Mouse (Mus musculus): ENCODE data around the gene Slpi.
"Not testable (repeated sequence)": the region's sequence is repeated elsewhere in the genome, so short reads cannot be mapped to it uniquely, and the experiment has no call there.

Gene Slpi

GRCm38 (mm10) chr2:164377478-164378426, 11.1 kb downstream of the Slpi start:
- DNase-seq (ENCODE audit: low read depth, low spot score), result no peak

GRCm38 (mm10) chr2:164373187-164373586, 15.7 kb downstream of the Slpi start:
- no peak for DNase-seq (ENCODE audit: low read depth, low spot score)

GRCm38 (mm10) chr2:164372408-164373053, 16.4 kb downstream of the Slpi start:
- no peak for DNase-seq (ENCODE audit: low read depth, low spot score)

- DNase-seq (ENCODE audit: low read depth, low spot score), result no peak
Observed at GRCm38 (mm10) chr2:164371371-164371770, 17.5 kb downstream of the Slpi start.

GRCm38 (mm10) chr2:164368620-164369105, 20.2 kb downstream of the Slpi start:
- DNase-seq (ENCODE audit: low read depth, low spot score), result no peak

- no peak for DNase-seq (ENCODE audit: low read depth, low spot score)
Observed at GRCm38 (mm10) chr2:164366947-164367346, 21.9 kb downstream of the Slpi start.

GRCm38 (mm10) chr2:164360974-164361657, 27.8 kb downstream of the Slpi start:
- no peak for DNase-seq (ENCODE audit: low read depth, low spot score)

GRCm38 (mm10) chr2:164359668-164360067, 29.2 kb downstream of the Slpi start:
- no peak for DNase-seq (ENCODE audit: low read depth, low spot score)

- no peak for DNase-seq (ENCODE audit: low read depth, low spot score)
Observed at GRCm38 (mm10) chr2:164359031-164359430, 29.9 kb downstream of the Slpi start.

GRCm38 (mm10) chr2:164358373-164358772, 30.5 kb downstream of the Slpi start:
- no peak for DNase-seq (ENCODE audit: low read depth, low spot score)

GRCm38 (mm10) chr2:164356177-164356967, 32.5 kb downstream of the Slpi start:
- DNase-seq (ENCODE audit: low read depth, low spot score), result no peak

- DNase-seq (ENCODE audit: low read depth, low spot score), result no peak
Observed at GRCm38 (mm10) chr2:164353356-164353755, 35.5 kb downstream of the Slpi start.

GRCm38 (mm10) chr2:164352697-164353096, 36.2 kb downstream of the Slpi start:
- no peak for DNase-seq (ENCODE audit: low read depth, low spot score)

- no peak for DNase-seq (ENCODE audit: low read depth, low spot score)
Observed at GRCm38 (mm10) chr2:164348980-164349379, 39.9 kb downstream of the Slpi start.

GRCm38 (mm10) chr2:164347697-164348096, 41.2 kb downstream of the Slpi start:
- DNase-seq (ENCODE audit: low read depth, low spot score), result not testable (repeated sequence)

- DNase-seq (ENCODE audit: low read depth, low spot score), result not testable (repeated sequence)
Observed at GRCm38 (mm10) chr2:164343732-164344131, 45.2 kb downstream of the Slpi start.

- not testable (repeated sequence) for DNase-seq (ENCODE audit: low read depth, low spot score)
Observed at GRCm38 (mm10) chr2:164332440-164332839, 56.5 kb downstream of the Slpi start, which contains the start of gene Svs5. TSS of gene Svs5 (plus strand) at chr2:164332740.

- DNase-seq (ENCODE audit: low read depth, low spot score), result no peak
Observed at GRCm38 (mm10) chr2:164320983-164321382, 67.9 kb downstream of the Slpi start.

- not testable (repeated sequence) for DNase-seq (ENCODE audit: low read depth, low spot score)
Observed at GRCm38 (mm10) chr2:164316451-164316850, 72.4 kb downstream of the Slpi start, which contains the start of gene Svs6. TSS of gene Svs6 (plus strand) at chr2:164316751.

- DNase-seq (ENCODE audit: low read depth, low spot score), result not testable (repeated sequence)
Observed at GRCm38 (mm10) chr2:164315460-164315859, 73.4 kb downstream of the Slpi start.

- no peak for DNase-seq (ENCODE audit: low read depth, low spot score)
Observed at GRCm38 (mm10) chr2:164312599-164312998, 76.3 kb downstream of the Slpi start.
